Mouse (Mus musculus): ENCODE measurements at regions not wholly inside any gene's neighbourhood (a gene's known extent, or its start where the extent isn't known, plus 50 kb on each side); places are given as distances from the start of the nearest gene placed in this dataset.

GRCm38 (mm10) chr11:56373624-56374023 is 332.8 kb upstream of the Nmur2 start:
- H3ac ChIP-seq (ENCODE audit: control insufficient read depth, insufficient read length, low read depth), result no peak overlapping the region
- TF ChIP-seq MYOD1 (IDR thresholded peaks at IDR 0.05; ENCODE audit: control insufficient read depth, insufficient read length, low read depth) (no peak), FOSL1 (IDR thresholded peaks at IDR 0.05; ENCODE audit: insufficient read depth, low read length, poor library complexity, severe bottlenecking) (peak; percentile 44)
- no peak overlapping the region for H3K4me3 ChIP-seq (ENCODE audit: insufficient read depth, poor library complexity, severe bottlenecking)
- H3K36me3 ChIP-seq (ENCODE audit: control insufficient read depth, insufficient read depth), result no peaks in the 10 kb centered on the region
- H3K27me3 ChIP-seq (ENCODE audit: control insufficient read depth, insufficient read depth, insufficient read length), result no peaks in the 10 kb centered on the region
- no peaks in the 10 kb centered on the region for H3K79me3 ChIP-seq (ENCODE audit: low read depth)
- no peaks in the 10 kb centered on the region for H3K79me2 ChIP-seq (ENCODE audit: control insufficient read depth, insufficient read depth)

- no peak overlapping the region for H3ac ChIP-seq (ENCODE audit: control insufficient read depth, insufficient read length, low read depth)
- H3K36me3 ChIP-seq (ENCODE audit: control insufficient read depth, insufficient read depth), result no peaks in the 10 kb centered on the region
- no peaks in the 10 kb centered on the region for H3K79me2 ChIP-seq (ENCODE audit: control insufficient read depth, insufficient read depth)
- H3K4me3 ChIP-seq (ENCODE audit: insufficient read depth, poor library complexity, severe bottlenecking), result no peak overlapping the region
- no peaks in the 10 kb centered on the region for H3K27me3 ChIP-seq (ENCODE audit: control insufficient read depth, insufficient read depth, insufficient read length)
- no peak for TF ChIP-seq MAX (IDR thresholded peaks at IDR 0.05)
- TF ChIP-seq CTCF (IDR thresholded peaks at IDR 0.05; ENCODE audit: control insufficient read depth, insufficient read depth, insufficient read length), result no peak
- no peak for TF ChIP-seq MYOD1 (IDR thresholded peaks at IDR 0.05; ENCODE audit: control insufficient read depth, insufficient read length, low read depth)
- no peak for TF ChIP-seq MYOG (IDR thresholded peaks at IDR 0.05; ENCODE audit: control insufficient read depth, extremely low read depth, insufficient read length)
- no peak for TF ChIP-seq FOSL1 (IDR thresholded peaks at IDR 0.05; ENCODE audit: insufficient read depth, low read length, poor library complexity, severe bottlenecking)
- TF ChIP-seq CEBPB (IDR thresholded peaks at IDR 0.05; ENCODE audit: low read depth), result no peak
- no peak for TF ChIP-seq USF1 (IDR thresholded peaks at IDR 0.05; ENCODE audit: low read depth)
- H3K79me3 ChIP-seq (ENCODE audit: low read depth), result no peaks in the 10 kb centered on the region
Measured at GRCm38 (mm10) chr11:56357690-56358089, 316.9 kb upstream of the Nmur2 start.

GRCm38 (mm10) chr11:56351798-56352366 is 311.1 kb upstream of the Nmur2 start:
- no peaks in the 10 kb centered on the region for H3K79me2 ChIP-seq (ENCODE audit: control insufficient read depth, insufficient read depth)
- H3K36me3 ChIP-seq (ENCODE audit: control insufficient read depth, insufficient read depth), result no peaks in the 10 kb centered on the region
- TF ChIP-seq CTCF (IDR thresholded peaks at IDR 0.05; ENCODE audit: control insufficient read depth, insufficient read depth, insufficient read length) (no peak), MYOD1 (IDR thresholded peaks at IDR 0.05; ENCODE audit: control insufficient read depth, insufficient read length, low read depth) (no peak), MYOG (IDR thresholded peaks at IDR 0.05; ENCODE audit: control insufficient read depth, extremely low read depth, insufficient read length) (no peak), MAX (IDR thresholded peaks at IDR 0.05) (no peak), CEBPB (IDR thresholded peaks at IDR 0.05; ENCODE audit: low read depth) (no peak), USF1 (IDR thresholded peaks at IDR 0.05; ENCODE audit: low read depth) (no peak)
- H3ac ChIP-seq (ENCODE audit: control insufficient read depth, insufficient read length, low read depth), result no peak overlapping the region
- H3K27me3 ChIP-seq (ENCODE audit: control insufficient read depth, insufficient read depth, insufficient read length), result no peaks in the 10 kb centered on the region
- H3K4me3 ChIP-seq (ENCODE audit: insufficient read depth, poor library complexity, severe bottlenecking), result no peak overlapping the region
- no peaks in the 10 kb centered on the region for H3K79me3 ChIP-seq (ENCODE audit: low read depth)

- no peaks in the 10 kb centered on the region for H3K79me2 ChIP-seq (ENCODE audit: control insufficient read depth, insufficient read depth)
Measured at GRCm38 (mm10) chr11:56351231-56351630, 310.4 kb upstream of the Nmur2 start.

GRCm38 (mm10) chr11:56349766-56350165 is 309.0 kb upstream of the Nmur2 start:
- H3ac ChIP-seq (ENCODE audit: control insufficient read depth, insufficient read length, low read depth), result no peak overlapping the region
- H3K79me3 ChIP-seq (ENCODE audit: low read depth), result no peaks in the 10 kb centered on the region
- H3K36me3 ChIP-seq (ENCODE audit: control insufficient read depth, insufficient read depth), result no peaks in the 10 kb centered on the region
- TF ChIP-seq CTCF (IDR thresholded peaks at IDR 0.05; ENCODE audit: control insufficient read depth, insufficient read depth, insufficient read length) (no peak), CEBPB (IDR thresholded peaks at IDR 0.05; ENCODE audit: low read depth) (no peak), MYOG (IDR thresholded peaks at IDR 0.05; ENCODE audit: control insufficient read depth, extremely low read depth, insufficient read length) (no peak), USF1 (IDR thresholded peaks at IDR 0.05; ENCODE audit: low read depth) (no peak), MYOD1 (IDR thresholded peaks at IDR 0.05; ENCODE audit: control insufficient read depth, insufficient read length, low read depth) (no peak), MAX (IDR thresholded peaks at IDR 0.05) (no peak), FOSL1 (IDR thresholded peaks at IDR 0.05; ENCODE audit: insufficient read depth, low read length, poor library complexity, severe bottlenecking) (no peak)
- no peaks in the 10 kb centered on the region for H3K27me3 ChIP-seq (ENCODE audit: control insufficient read depth, insufficient read depth, insufficient read length)
- H3K4me3 ChIP-seq (ENCODE audit: insufficient read depth, poor library complexity, severe bottlenecking), result no peak overlapping the region
- no peaks in the 10 kb centered on the region for H3K79me2 ChIP-seq (ENCODE audit: control insufficient read depth, insufficient read depth)

More at GRCm38 (mm10) chr11:56351231-56351630, 310.4 kb upstream of the Nmur2 start:
- H3K27me3 ChIP-seq (ENCODE audit: control insufficient read depth, insufficient read depth, insufficient read length), result no peaks in the 10 kb centered on the region
- H3K4me3 ChIP-seq (ENCODE audit: insufficient read depth, poor library complexity, severe bottlenecking), result no peak overlapping the region
- no peaks in the 10 kb centered on the region for H3K79me3 ChIP-seq (ENCODE audit: low read depth)
- TF ChIP-seq FOSL1 (IDR thresholded peaks at IDR 0.05; ENCODE audit: insufficient read depth, low read length, poor library complexity, severe bottlenecking) (no peak), CTCF (IDR thresholded peaks at IDR 0.05; ENCODE audit: control insufficient read depth, insufficient read depth, insufficient read length) (no peak), MYOG (IDR thresholded peaks at IDR 0.05; ENCODE audit: control insufficient read depth, extremely low read depth, insufficient read length) (no peak), MAX (IDR thresholded peaks at IDR 0.05) (no peak), USF1 (IDR thresholded peaks at IDR 0.05; ENCODE audit: low read depth) (no peak), MYOD1 (IDR thresholded peaks at IDR 0.05; ENCODE audit: control insufficient read depth, insufficient read length, low read depth) (no peak), CEBPB (IDR thresholded peaks at IDR 0.05; ENCODE audit: low read depth) (no peak)
- no peaks in the 10 kb centered on the region for H3K36me3 ChIP-seq (ENCODE audit: control insufficient read depth, insufficient read depth)
- H3ac ChIP-seq (ENCODE audit: control insufficient read depth, insufficient read length, low read depth), result no peak overlapping the region

- Histone ChIP-seq H3K4me3 (ENCODE audit: insufficient read depth, poor library complexity, severe bottlenecking) (no peak overlapping the region), H3ac (ENCODE audit: control insufficient read depth, insufficient read length, low read depth) (no peak overlapping the region), H3K79me2 (ENCODE audit: control insufficient read depth, insufficient read depth) (no peaks in the 10 kb centered on the region), H3K27me3 (ENCODE audit: control insufficient read depth, insufficient read depth, insufficient read length) (no peaks in the 10 kb centered on the region), H3K36me3 (ENCODE audit: control insufficient read depth, insufficient read depth) (no peaks in the 10 kb centered on the region), H3K79me3 (ENCODE audit: low read depth) (no peaks in the 10 kb centered on the region)
- no peak for TF ChIP-seq FOSL1 (IDR thresholded peaks at IDR 0.05; ENCODE audit: insufficient read depth, low read length, poor library complexity, severe bottlenecking)
- TF ChIP-seq CTCF (IDR thresholded peaks at IDR 0.05; ENCODE audit: control insufficient read depth, insufficient read depth, insufficient read length), result no peak
- TF ChIP-seq MAX (IDR thresholded peaks at IDR 0.05), result no peak
- no peak for TF ChIP-seq CEBPB (IDR thresholded peaks at IDR 0.05; ENCODE audit: low read depth)
- no peak for TF ChIP-seq MYOD1 (IDR thresholded peaks at IDR 0.05; ENCODE audit: control insufficient read depth, insufficient read length, low read depth)
- no peak for TF ChIP-seq USF1 (IDR thresholded peaks at IDR 0.05; ENCODE audit: low read depth)
- TF ChIP-seq MYOG (IDR thresholded peaks at IDR 0.05; ENCODE audit: control insufficient read depth, extremely low read depth, insufficient read length), result no peak
Measured at GRCm38 (mm10) chr11:56348408-56348807, 307.6 kb upstream of the Nmur2 start.

All from C2C12 (cell line).